Mouse (Mus musculus) embryonic facial prominence, embryonic 10.5 days (tissue): ENCODE measurements at regions not wholly inside any gene's neighbourhood (a gene's known extent, or its start where the extent isn't known, plus 50 kb on each side); places are given as distances from the start of the nearest gene placed in this dataset.
"Not testable (repeated sequence)": the region's sequence is repeated elsewhere in the genome, so short reads cannot be mapped to it uniquely, and the experiment has no call there.

ENCODE experiments used
- DNase-seq: peaks from one replicate; pipeline ENCODE4 v3.0.0-alpha.2; 2017; ENCODE audit warnings: low spot score
- H3K27ac ChIP-seq: fragments of 300-500 bp; sonication (generic); replicated peaks from 2 replicates; pipeline ENCODE4 v1.5.1; 2016; ENCODE audit warnings: mild to moderate bottlenecking
- H3K27me3 ChIP-seq: fragments of 300-500 bp; sonication (generic); replicated peaks from 2 replicates; pipeline ENCODE4 v1.6.1; 2016; ENCODE audit warnings: low read depth, mild to moderate bottlenecking; ENCODE audit not compliant: poor library complexity, severe bottlenecking
- H3K36me3 ChIP-seq: fragments of 300-500 bp; sonication (generic); replicated peaks from 2 replicates; pipeline ENCODE4 v1.6.1; 2016; ENCODE audit warnings: mild to moderate bottlenecking, moderate library complexity
- H3K4me1 ChIP-seq: fragments of 300-500 bp; sonication (generic); 2 replicates; pipeline ENCODE4 v1.6.1; 2016
- H3K4me3 ChIP-seq: fragments of 300-500 bp; sonication (generic); 2 replicates; pipeline ENCODE4 v1.5.1; 2016; ENCODE audit warnings: mild to moderate bottlenecking, moderate library complexity
- H3K9me3 ChIP-seq: fragments of 300-500 bp; sonication (generic); 2 replicates; pipeline ENCODE4 v1.6.1; 2016; ENCODE audit warnings: mild to moderate bottlenecking
- WGBS: fragments of 180-500 bp; shearing (Covaris S2); methylation state at CpG from one replicate; pipeline ENCODE4 v1.1.7; 2016; 5-methylcytosine and 5-hydroxymethylcytosine counted together

DNA sequence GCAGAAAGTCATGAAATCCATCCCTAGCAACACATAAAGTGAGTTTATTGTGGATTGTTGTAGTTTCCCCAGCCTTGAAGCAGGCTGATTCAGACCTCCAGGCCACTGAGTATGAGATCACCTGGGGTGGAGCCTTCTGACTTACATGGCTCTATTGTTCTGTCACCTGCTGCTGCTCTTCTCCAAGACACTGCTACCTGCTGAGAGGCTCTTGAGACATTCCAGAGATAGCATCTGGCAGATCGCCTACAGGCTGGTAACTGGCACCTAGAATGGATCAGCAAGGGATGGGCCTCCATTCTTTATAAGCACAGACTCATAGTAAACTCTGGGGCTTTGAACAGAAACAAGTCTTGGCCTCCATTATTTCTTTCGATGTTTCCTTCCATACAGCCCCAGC lies 289.2 kb downstream of the Aasdhppt start:
- no peaks in the 10 kb centered on the region for H3K36me3 ChIP-seq
- H3K4me1 ChIP-seq, result no peaks in the 10 kb centered on the region
- no peak overlapping the region for H3K27ac ChIP-seq
- no peaks in the 10 kb centered on the region for H3K9me3 ChIP-seq
- 69% methylated on average over 2 of the region's 2 CpGs for WGBS
- no peak for DNase-seq
- H3K4me3 ChIP-seq, result no peak overlapping the region
- H3K27me3 ChIP-seq, result no peaks in the 10 kb centered on the region

DNA sequence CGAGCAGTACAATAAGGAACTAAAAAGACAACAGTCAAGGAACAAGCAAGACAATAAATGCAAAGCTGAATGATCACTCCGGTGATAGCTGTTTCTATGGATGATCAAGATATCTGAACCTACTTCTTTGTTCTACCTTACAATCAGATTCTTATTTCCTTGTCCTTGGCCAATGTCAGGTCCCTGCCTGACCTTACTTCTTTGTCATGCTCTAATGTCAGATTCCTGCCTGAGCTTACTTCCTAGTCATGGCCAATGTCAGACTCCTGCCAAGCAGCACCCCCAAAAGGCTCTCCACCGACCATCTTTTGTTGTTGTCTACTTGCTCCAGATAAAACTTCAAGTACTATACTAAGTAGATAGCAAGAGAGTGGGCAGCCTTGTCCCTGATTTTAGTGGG lies 312.6 kb downstream of the Aasdhppt start:
- H3K4me1 ChIP-seq, result no peaks in the 10 kb centered on the region
- H3K9me3 ChIP-seq, result no peaks in the 10 kb centered on the region
- H3K4me3 ChIP-seq, result no peak overlapping the region
- 88% methylated on average over 3 of the region's 3 CpGs for WGBS
- no peaks in the 10 kb centered on the region for H3K27me3 ChIP-seq
- no peaks in the 10 kb centered on the region for H3K36me3 ChIP-seq
- no peak for DNase-seq
- H3K27ac ChIP-seq, result no peak overlapping the region

DNA sequence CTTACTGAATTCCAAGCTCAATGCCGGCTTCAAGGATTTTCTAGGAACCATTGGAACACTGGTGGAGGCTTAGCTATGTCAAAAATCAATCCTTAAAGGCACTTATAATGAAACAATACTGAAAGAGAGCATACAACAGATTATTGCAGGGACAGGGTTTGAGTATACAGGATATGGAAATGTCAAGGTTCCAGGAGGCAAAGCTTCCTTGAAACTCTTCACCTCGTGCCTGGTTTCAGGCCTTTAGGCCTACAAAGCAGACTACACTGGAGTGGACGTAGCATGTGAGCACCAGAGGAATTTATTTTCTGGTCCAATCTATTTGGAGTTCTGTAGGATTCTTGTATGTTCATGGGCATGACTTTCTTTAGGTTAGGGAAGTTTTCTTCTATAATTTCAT lies 320.9 kb downstream of the Aasdhppt start:
- H3K27ac ChIP-seq, H3K4me3 ChIP-seq, H3K4me1 ChIP-seq, DNase-seq, H3K9me3 ChIP-seq, H3K36me3 ChIP-seq, H3K27me3 ChIP-seq: not testable (repeated sequence)
- WGBS, result 82% methylated on average over 3 of the region's 3 CpGs

DNA sequence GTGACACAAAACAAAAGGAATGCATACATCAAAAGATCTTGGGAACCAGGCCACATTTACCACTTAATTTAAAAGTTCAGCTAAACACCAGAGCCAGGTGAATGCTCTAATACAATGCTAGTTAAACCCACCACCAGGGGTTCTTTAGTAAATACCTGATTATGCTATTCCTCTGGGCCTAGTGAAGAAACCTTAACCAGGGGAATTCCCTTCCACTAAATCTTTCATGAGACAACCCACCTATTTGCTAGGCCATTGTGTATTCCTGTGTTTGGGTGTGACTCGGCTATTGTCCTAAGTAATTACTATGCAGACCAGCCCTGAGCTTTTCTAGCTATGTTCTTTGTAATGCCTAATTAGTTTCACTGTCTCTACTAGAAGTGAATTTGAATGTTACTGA lies 321.3 kb downstream of the Aasdhppt start:
- H3K36me3 ChIP-seq, H3K27me3 ChIP-seq, H3K27ac ChIP-seq, H3K4me3 ChIP-seq, H3K4me1 ChIP-seq, H3K9me3 ChIP-seq, DNase-seq: not testable (repeated sequence)
- WGBS, result 77% methylated on average over 1 of the region's 1 CpGs
